In genomic region chr11:106819595-106819994, GRCm38 (mm10) we compare ENCODE assay signal across 15 mouse cellular contexts. TPM values are rescaled to one million over a fixed set of nuclear protein-coding genes. Genes with fewer than 3 reads are reported as not detected.
DNase-seq lines count a peak whose midpoint lies in the region; ATAC-seq and TF ChIP-seq lines count a peak whose summit lies in the region.
"Had no signal": no experiment of that assay in that cellular context is flagged by ENCODE, and none has a peak within 500 bp of the region (broad histone marks: within the 10 kb centered on the region; RNA-seq: fewer than 3 reads in every experiment).

No protein-coding gene starts in this region.

- TF ChIP-seq POLR2A in olfactory bulb, adult 2 months (IDR thresholded peaks at IDR 0.05; ENCODE audit: insufficient read depth, low read depth, low read length), result no peak

- H3K4me3 ChIP-seq in forebrain, embryonic 13.5 days, result no peak overlapping the region
- no peak overlapping the region for H3K4me3 ChIP-seq in forebrain, embryonic 14.5 days (ENCODE audit: low read depth, low read length)
- H3K4me3 ChIP-seq in olfactory bulb, adult 2 months (ENCODE audit: insufficient read depth, low read depth, low read length), result no peak overlapping the region
- H3K4me3 ChIP-seq: erythroblast, embryonic 14.5 days; gastrocnemius, adult 2 months; limb, embryonic 15.5 days had no signal

- peaks cover 32% of the 10 kb centered on the region for H3K4me1 ChIP-seq in forebrain, embryonic 13.5 days
- H3K4me1 ChIP-seq in forebrain, embryonic 14.5 days (ENCODE audit: control insufficient read depth, insufficient read depth, low read length), result peaks cover 6% of the 10 kb centered on the region
- H3K4me1 ChIP-seq in olfactory bulb, adult 2 months (ENCODE audit: control insufficient read depth, insufficient read depth, low read length), result peaks cover 16% of the 10 kb centered on the region

- no peaks in the 10 kb centered on the region for H3K9me3 ChIP-seq in forebrain, embryonic 13.5 days (replicated peaks)
- H3K9me3 ChIP-seq in forebrain, embryonic 14.5 days (replicated peaks; ENCODE audit: control insufficient read depth, low read length), result no peaks in the 10 kb centered on the region
- H3K9me3 ChIP-seq: limb, embryonic 15.5 days had no signal

- no peak for ATAC-seq in forebrain, embryonic 13.5 days
- ATAC-seq in forebrain, embryonic 14.5 days, result no peak
- ATAC-seq in CD4-positive, CD25-positive, alpha-beta regulatory T cell, adult 4 months, result no peak
- ATAC-seq: midbrain, embryonic 16.5 days had no signal

- no peak for DNase-seq in forebrain, embryonic 14.5 days (ENCODE audit: low spot score)
- peak; percentile 28 for DNase-seq in lung, postnatal 36 days
- DNase-seq in lung, adult 18-20 months, result no peak
- peak; percentile 50 to 68 for DNase-seq in cerebellum, postnatal 14 days
- DNase-seq in embryo, embryonic 9.5 days (ENCODE audit: extremely low spot score), result no peak
- DNase-seq: gastrocnemius, adult 2 months; lung, postnatal 14 days had no signal

- no peak overlapping the region for H3K4me2 ChIP-seq in forebrain, embryonic 13.5 days
- no peak overlapping the region for H3K4me2 ChIP-seq in forebrain, embryonic 14.5 days (ENCODE audit: low read length)
- H3K4me2 ChIP-seq: heart, embryonic 11.5 days; limb, embryonic 15.5 days had no signal

- peak overlapping the region; percentile 4; the same call in 1 of the 2 replicates for H3K27ac ChIP-seq in forebrain, embryonic 13.5 days
- H3K27ac ChIP-seq in forebrain, embryonic 14.5 days (ENCODE audit: low read depth, low read length), result no peak overlapping the region; the same call in 1 of the 2 replicates
- H3K27ac ChIP-seq in olfactory bulb, adult 2 months (ENCODE audit: insufficient read depth, low read depth, low read length), result 0 out of 2 replicates have a peak overlapping the region, but pooled peaks have one; percentile 10
- H3K27ac ChIP-seq: kidney, postnatal 0 days had no signal

- no peak for TF ChIP-seq CTCF in olfactory bulb, adult 2 months (IDR thresholded peaks at IDR 0.05; ENCODE audit: insufficient read depth, low read depth, low read length)

- 86% methylated on average over 9 of the region's 9 CpGs for WGBS in forebrain, embryonic 13.5 days
- WGBS in forebrain, embryonic 14.5 days, result 91% methylated on average over 9 of the region's 9 CpGs
- 79% methylated on average over 9 of the region's 9 CpGs for WGBS in olfactory bulb, adult 2 months

- no peak overlapping the region for H3K9ac ChIP-seq in forebrain, embryonic 13.5 days
- no peak overlapping the region for H3K9ac ChIP-seq in forebrain, embryonic 14.5 days (ENCODE audit: low read length)
- H3K9ac ChIP-seq: limb, embryonic 15.5 days had no signal

- H3K36me3 ChIP-seq in forebrain, embryonic 13.5 days (ENCODE audit: poor library complexity, severe bottlenecking), result peaks cover 75% of the 10 kb centered on the region
- peaks cover 73% of the 10 kb centered on the region for H3K36me3 ChIP-seq in forebrain, embryonic 14.5 days (ENCODE audit: control insufficient read depth, insufficient read depth, low read length)

- no peaks in the 10 kb centered on the region for H3K27me3 ChIP-seq in forebrain, embryonic 13.5 days
- no peaks in the 10 kb centered on the region for H3K27me3 ChIP-seq in forebrain, embryonic 14.5 days (replicated peaks; ENCODE audit: control insufficient read depth, insufficient read depth, low read length)
- H3K27me3 ChIP-seq: limb, embryonic 15.5 days had no signal

RNA-seq across cellular contexts. Expression of gene Cep95, which starts 30.5 kb away (rescaled TPM):
- 19.5 and 21.6 TPM in 2 replicates for polyA plus RNA-seq in forebrain, embryonic 13.5 days (2015; fragmentation: Nextera tagmentation; extraction: Ambion mirVana)
- 12.2 and 14.2 TPM in 2 replicates for polyA plus RNA-seq in forebrain, embryonic 14.5 days (2014; fragmentation: Nextera tagmentation; extraction: Ambion mirVana)
- not detected in 2 replicates for polyA plus RNA-seq in olfactory bulb, adult 2 months (2012; ENCODE audit: insufficient read depth, insufficient read length, low replicate concordance, missing spikeins)
- 10 to 100 TPM; 36.7 to 48.9 TPM for polyA plus RNA-seq in CD4-positive, CD25-positive, alpha-beta regulatory T cell, adult 4 months (2017; shearing (Covaris generic))

RNA-seq across cellular contexts. Expression of gene Ddx5, which starts 30.6 kb away (rescaled TPM):
- polyA plus RNA-seq in forebrain, embryonic 13.5 days (2015; fragmentation: Nextera tagmentation; extraction: Ambion mirVana), result 503 and 514 TPM in 2 replicates
- 504 and 550 TPM in 2 replicates for polyA plus RNA-seq in forebrain, embryonic 14.5 days (2014; fragmentation: Nextera tagmentation; extraction: Ambion mirVana)
- 601 and 983 TPM in 2 replicates for polyA plus RNA-seq in olfactory bulb, adult 2 months (2012; ENCODE audit: insufficient read depth, insufficient read length, low replicate concordance, missing spikeins)
- 100 to 1,000 TPM; 471 to 562 TPM for polyA plus RNA-seq in CD4-positive, CD25-positive, alpha-beta regulatory T cell, adult 4 months (2017; shearing (Covaris generic))

RNA-seq across cellular contexts. Expression of gene Polg2, which starts 40.3 kb away (rescaled TPM):
- polyA plus RNA-seq in forebrain, embryonic 13.5 days (2015; fragmentation: Nextera tagmentation; extraction: Ambion mirVana), result 9.6 and 10.0 TPM in 2 replicates
- 9.1 and 10.1 TPM in 2 replicates for polyA plus RNA-seq in forebrain, embryonic 14.5 days (2014; fragmentation: Nextera tagmentation; extraction: Ambion mirVana)
- not detected in 2 replicates for polyA plus RNA-seq in olfactory bulb, adult 2 months (2012; ENCODE audit: insufficient read depth, insufficient read length, low replicate concordance, missing spikeins)
- polyA plus RNA-seq in CD4-positive, CD25-positive, alpha-beta regulatory T cell, adult 4 months (2017; shearing (Covaris generic)), result 10 to 100 TPM; 15.0 to 15.3 TPM

Comparison
In these comparisons a context has a peak if more than half of its experiments do, and no peak if none do; other contexts are left out.
1. DNase-seq: peak in lung, postnatal 36 days (single experiment) and cerebellum, postnatal 14 days (2 of 2); none in forebrain, embryonic 14.5 days (single experiment), lung, adult 18-20 months (0 of 2) and embryo, embryonic 9.5 days (single experiment).
2. RNA of gene Cep95, which starts 30.5 kb away (polyA plus RNA-seq): 36.7 to 48.9 TPM in CD4-positive, CD25-positive, alpha-beta regulatory T cell, adult 4 months, 19.5 to 21.6 TPM in forebrain, embryonic 13.5 days and 12.2 to 14.2 TPM in forebrain, embryonic 14.5 days; not detected in olfactory bulb, adult 2 months; every median in the first group is over 10 times any median in the second.
3. RNA of gene Polg2, which starts 40.3 kb away (polyA plus RNA-seq): 15.0 to 15.3 TPM in CD4-positive, CD25-positive, alpha-beta regulatory T cell, adult 4 months, 9.1 to 10.1 TPM in forebrain, embryonic 14.5 days and 9.6 to 10.0 TPM in forebrain, embryonic 13.5 days; not detected in olfactory bulb, adult 2 months; every median in the first group is over 10 times any median in the second.